Mouse (Mus musculus): Measurements from ENCODE around the gene Zfp329. TPM values are rescaled to one million over a fixed set of nuclear protein-coding genes. Genes with fewer than 3 reads are reported as not detected.

Zfp329 gene
- polyA plus RNA-seq, 1 experiment = 2.2 TPM

Other genes with a start within 250 kb of the Zfp329 start
- not detected in 2 replicates for gene Vmn2r53, start 210.1 kb downstream of the Zfp329 start, polyA plus RNA-seq (2012; rRNA removed)
- not detected in 2 replicates for gene Vmn2r54, start 178.5 kb downstream of the Zfp329 start, polyA plus RNA-seq (2012; rRNA removed)
- not detected in 2 replicates for gene Vmn2r55, start 133.9 kb downstream of the Zfp329 start, polyA plus RNA-seq (2012; rRNA removed)
- gene Vmn2r56, start 83.9 kb downstream of the Zfp329 start, polyA plus RNA-seq (2012; rRNA removed) = not detected in 2 replicates
- 3.1 and 5.1 TPM in 2 replicates for gene Zscan18, start 15.2 kb downstream of the Zfp329 start, polyA plus RNA-seq (2012; rRNA removed)
- 15.5 and 16.2 TPM in 2 replicates for gene Zfp110, start 15.9 kb upstream of the Zfp329 start, polyA plus RNA-seq (2012; rRNA removed)
- gene Zfp128, start 62.3 kb upstream of the Zfp329 start, polyA plus RNA-seq (2012; rRNA removed) = 1.4 and 1.5 TPM in 2 replicates
- gene Zscan22, start 79.0 kb upstream of the Zfp329 start, polyA plus RNA-seq (2012; rRNA removed) = 11.1 and 13.1 TPM in 2 replicates
- gene Rps5, start 103.4 kb upstream of the Zfp329 start, polyA plus RNA-seq (2012; rRNA removed) = 2,418 and 2,737 TPM in 2 replicates
- 1.7 and 3.1 TPM in 2 replicates for gene Rnf225, start 108.6 kb upstream of the Zfp329 start, polyA plus RNA-seq (2012; rRNA removed)
- 10.3 and 10.5 TPM in 2 replicates for gene Zfp324, start 147.0 kb upstream of the Zfp329 start, polyA plus RNA-seq (2012; rRNA removed)
- 7.0 and 8.1 TPM in 2 replicates for gene Zfp446, start 159.0 kb upstream of the Zfp329 start, polyA plus RNA-seq (2012; rRNA removed)
- gene Slc27a5, start 179.3 kb upstream of the Zfp329 start, polyA plus RNA-seq (2012; rRNA removed) = 0.19 and 0.51 TPM in 2 replicates
- gene Trim28, start 180.3 kb upstream of the Zfp329 start, polyA plus RNA-seq (2012; rRNA removed) = 214 and 282 TPM in 2 replicates
- gene Zbtb45, start 191.2 kb upstream of the Zfp329 start, polyA plus RNA-seq (2012; rRNA removed) = 12.7 and 17.3 TPM in 2 replicates
- 116 and 142 TPM in 2 replicates for gene Chmp2a, start 215.9 kb upstream of the Zfp329 start, polyA plus RNA-seq (2012; rRNA removed)
- 187 and 192 TPM in 2 replicates for gene Ube2m, start 219.4 kb upstream of the Zfp329 start, polyA plus RNA-seq (2012; rRNA removed)
- gene Mzf1, start 235.9 kb upstream of the Zfp329 start, polyA plus RNA-seq (2012; rRNA removed) = 3.6 and 3.7 TPM in 2 replicates